In the genomic region with DNA sequence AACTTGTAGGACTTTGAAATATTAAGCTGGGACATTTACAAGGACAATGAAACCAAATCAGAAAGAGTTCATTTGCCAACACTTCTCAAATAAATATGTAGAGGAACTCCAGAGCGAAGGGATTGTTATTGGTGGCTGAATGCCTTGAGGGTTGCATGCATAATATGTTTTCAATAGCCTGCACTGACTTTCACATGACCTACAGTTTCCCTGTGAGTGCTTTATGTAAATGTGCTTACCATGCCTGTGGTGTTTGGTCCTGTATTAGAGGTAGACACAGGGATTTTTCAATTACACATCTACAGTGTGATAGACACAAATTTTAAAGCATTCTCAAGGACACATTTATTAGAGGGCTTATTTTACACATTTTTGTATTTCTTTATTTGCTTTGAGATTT, we compare ENCODE assay signal across 17 mouse cellular contexts.
DNase-seq lines count a peak whose midpoint lies in the region; ATAC-seq and TF ChIP-seq lines count a peak whose summit lies in the region.
"Had no signal": no experiment of that assay in that cellular context is flagged by ENCODE, and none has a peak within 500 bp of the region (broad histone marks: within the 10 kb centered on the region; RNA-seq: fewer than 3 reads in every experiment).

No protein-coding gene starts in this region.

- H3K27me3 ChIP-seq in hindbrain, embryonic 12.5 days = no peaks in the 10 kb centered on the region
- H3K27me3 ChIP-seq in hindbrain, embryonic 16.5 days (replicated peaks; ENCODE audit: control insufficient read depth, insufficient read depth, low read length) = no peaks in the 10 kb centered on the region
- H3K27me3 ChIP-seq in midbrain, embryonic 11.5 days (ENCODE audit: control insufficient read depth, insufficient read depth, low read length) = no peaks in the 10 kb centered on the region
- H3K27me3 ChIP-seq in midbrain, embryonic 10.5 days (ENCODE audit: low read depth, poor library complexity, severe bottlenecking) = no peaks in the 10 kb centered on the region
- no peaks in the 10 kb centered on the region for H3K27me3 ChIP-seq in hindbrain, embryonic 14.5 days (ENCODE audit: control insufficient read depth, insufficient read depth, low read length)
- H3K27me3 ChIP-seq in midbrain, postnatal 0 days (ENCODE audit: insufficient read depth, low read length) = no peaks in the 10 kb centered on the region
- H3K27me3 ChIP-seq: forebrain, embryonic 12.5 days; hindbrain, embryonic 15.5 days had no signal

- TF ChIP-seq CTCF in midbrain, postnatal 0 days (IDR thresholded peaks at IDR 0.05) = no peak

- H3K9ac ChIP-seq in hindbrain, embryonic 12.5 days = no peak overlapping the region
- no peak overlapping the region for H3K9ac ChIP-seq in hindbrain, embryonic 16.5 days (ENCODE audit: low read depth, low read length)
- no peak overlapping the region for H3K9ac ChIP-seq in midbrain, embryonic 11.5 days (ENCODE audit: low read length)
- no peak overlapping the region for H3K9ac ChIP-seq in hindbrain, embryonic 14.5 days
- no peak overlapping the region for H3K9ac ChIP-seq in midbrain, postnatal 0 days (replicated peaks; ENCODE audit: low read length, poor library complexity, severe bottlenecking)
- H3K9ac ChIP-seq: forebrain, embryonic 12.5 days; hindbrain, embryonic 15.5 days had no signal

- no peaks in the 10 kb centered on the region for H3K9me3 ChIP-seq in hindbrain, embryonic 12.5 days (replicated peaks)
- no peaks in the 10 kb centered on the region for H3K9me3 ChIP-seq in hindbrain, embryonic 16.5 days (ENCODE audit: control insufficient read depth, low read length)
- H3K9me3 ChIP-seq in midbrain, embryonic 11.5 days (ENCODE audit: control insufficient read depth, low read length) = no peaks in the 10 kb centered on the region
- peaks cover 7% of the 10 kb centered on the region; the same call in 1 of the 2 replicates for H3K9me3 ChIP-seq in midbrain, embryonic 10.5 days (replicated peaks)
- H3K9me3 ChIP-seq in hindbrain, embryonic 14.5 days (ENCODE audit: control insufficient read depth, low read length) = no peaks in the 10 kb centered on the region
- H3K9me3 ChIP-seq in midbrain, postnatal 0 days (ENCODE audit: low read length) = no peaks in the 10 kb centered on the region
- H3K9me3 ChIP-seq: forebrain, embryonic 12.5 days; hindbrain, embryonic 15.5 days had no signal

- 38% methylated on average over 1 of the region's 1 CpGs for WGBS in hindbrain, embryonic 12.5 days
- WGBS in hindbrain, embryonic 16.5 days = 16% methylated on average over 1 of the region's 1 CpGs
- 83% methylated on average over 1 of the region's 1 CpGs for WGBS in midbrain, embryonic 11.5 days
- WGBS in midbrain, embryonic 10.5 days = 90% methylated on average over 1 of the region's 1 CpGs
- 35% methylated on average over 1 of the region's 1 CpGs for WGBS in hindbrain, embryonic 14.5 days
- 30% methylated on average over 1 of the region's 1 CpGs for WGBS in midbrain, postnatal 0 days

- H3K36me3 ChIP-seq in hindbrain, embryonic 12.5 days = no peaks in the 10 kb centered on the region
- no peaks in the 10 kb centered on the region for H3K36me3 ChIP-seq in hindbrain, embryonic 16.5 days (ENCODE audit: control insufficient read depth, insufficient read depth, low read length)
- H3K36me3 ChIP-seq in midbrain, embryonic 11.5 days (ENCODE audit: control insufficient read depth, insufficient read depth, low read length) = no peaks in the 10 kb centered on the region
- H3K36me3 ChIP-seq in midbrain, embryonic 10.5 days = no peaks in the 10 kb centered on the region
- no peaks in the 10 kb centered on the region for H3K36me3 ChIP-seq in hindbrain, embryonic 14.5 days (replicated peaks; ENCODE audit: control insufficient read depth, insufficient read depth)
- H3K36me3 ChIP-seq in midbrain, postnatal 0 days (ENCODE audit: insufficient read depth, low read length) = no peaks in the 10 kb centered on the region
- H3K36me3 ChIP-seq: forebrain, embryonic 12.5 days; hindbrain, embryonic 15.5 days had no signal

- no peaks in the 10 kb centered on the region for H3K4me1 ChIP-seq in hindbrain, embryonic 12.5 days
- H3K4me1 ChIP-seq in hindbrain, embryonic 16.5 days (ENCODE audit: control insufficient read depth, insufficient read depth, low read depth, low read length) = no peaks in the 10 kb centered on the region
- no peaks in the 10 kb centered on the region for H3K4me1 ChIP-seq in midbrain, embryonic 11.5 days (ENCODE audit: control insufficient read depth, insufficient read depth, low read length)
- H3K4me1 ChIP-seq in midbrain, embryonic 10.5 days = no peaks in the 10 kb centered on the region
- H3K4me1 ChIP-seq in hindbrain, embryonic 14.5 days (replicated peaks; ENCODE audit: control insufficient read depth, insufficient read depth, low read length) = no peaks in the 10 kb centered on the region
- no peaks in the 10 kb centered on the region for H3K4me1 ChIP-seq in midbrain, postnatal 0 days (ENCODE audit: insufficient read depth, low read length)
- H3K4me1 ChIP-seq: forebrain, embryonic 12.5 days; hindbrain, embryonic 15.5 days had no signal

- H3K4me3 ChIP-seq in hindbrain, embryonic 12.5 days = no peak overlapping the region
- no peak overlapping the region for H3K4me3 ChIP-seq in hindbrain, embryonic 16.5 days (ENCODE audit: low read length)
- no peak overlapping the region for H3K4me3 ChIP-seq in midbrain, embryonic 11.5 days (ENCODE audit: low read depth, low read length)
- no peak overlapping the region for H3K4me3 ChIP-seq in midbrain, embryonic 10.5 days
- no peak overlapping the region for H3K4me3 ChIP-seq in hindbrain, embryonic 14.5 days (replicated peaks; ENCODE audit: low read length)
- no peak overlapping the region for H3K4me3 ChIP-seq in midbrain, postnatal 0 days (ENCODE audit: low read depth, low read length)
- H3K4me3 ChIP-seq: forebrain, embryonic 12.5 days; hindbrain, embryonic 15.5 days had no signal

- ATAC-seq in hindbrain, embryonic 12.5 days (ENCODE audit: low FRiP score) = peak; percentile 78
- ATAC-seq in hindbrain, embryonic 16.5 days = no peak
- ATAC-seq in midbrain, embryonic 11.5 days (ENCODE audit: low FRiP score) = 0 out of 2 replicates have a peak, but pooled peaks have one; percentile 33
- ATAC-seq in hindbrain, embryonic 14.5 days (ENCODE audit: low FRiP score) = peak; percentile 70; the same call in 1 of the 2 replicates
- ATAC-seq in midbrain, postnatal 0 days (ENCODE audit: low FRiP score) = no peak
- ATAC-seq in erythroid progenitor cell, adult 5-6 weeks (replicated peaks; ENCODE audit: low FRiP score, poor library complexity, severe bottlenecking) = no peak

- H3K4me2 ChIP-seq in hindbrain, embryonic 12.5 days (replicated peaks) = no peak overlapping the region
- H3K4me2 ChIP-seq in hindbrain, embryonic 16.5 days (ENCODE audit: low read length) = no peak overlapping the region
- no peak overlapping the region for H3K4me2 ChIP-seq in midbrain, embryonic 11.5 days
- H3K4me2 ChIP-seq in hindbrain, embryonic 14.5 days (replicated peaks) = no peak overlapping the region
- no peak overlapping the region for H3K4me2 ChIP-seq in midbrain, postnatal 0 days (ENCODE audit: low read depth, low read length, poor library complexity, severe bottlenecking)
- H3K4me2 ChIP-seq: forebrain, embryonic 12.5 days; hindbrain, embryonic 15.5 days; liver, embryonic 11.5 days had no signal

- H3K27ac ChIP-seq in hindbrain, embryonic 12.5 days = no peak overlapping the region
- H3K27ac ChIP-seq in hindbrain, embryonic 16.5 days (ENCODE audit: low read depth, low read length) = no peak overlapping the region
- H3K27ac ChIP-seq in midbrain, embryonic 11.5 days (ENCODE audit: low read depth, low read length) = no peak overlapping the region
- no peak overlapping the region for H3K27ac ChIP-seq in midbrain, embryonic 10.5 days (replicated peaks)
- no peak overlapping the region for H3K27ac ChIP-seq in hindbrain, embryonic 14.5 days
- H3K27ac ChIP-seq in midbrain, postnatal 0 days (ENCODE audit: low read depth, low read length) = no peak overlapping the region
- H3K27ac ChIP-seq: forebrain, embryonic 12.5 days; hindbrain, embryonic 15.5 days had no signal

- DNase-seq in midbrain, embryonic 11.5 days (ENCODE audit: low spot score, missing footprints) = no peak
- DNase-seq in midbrain, embryonic 10.5 days (ENCODE audit: low spot score) = no peak
- DNase-seq in hindbrain, embryonic 14.5 days (ENCODE audit: low spot score) = peak; percentile 31
- DNase-seq in midbrain, postnatal 0 days (ENCODE audit: low spot score) = peak; percentile 29
- DNase-seq: adrenal gland, postnatal 10 days; B cell, adult 2 months; cerebellum, adult 18-20 months; gastrocnemius, postnatal 25 days; lung, adult 2 months; lung, postnatal 36 days; thymus, postnatal 36 days had no signal

Comparison
In these comparisons a context has a peak if more than half of its experiments do, and no peak if none do; other contexts are left out.
1. ATAC-seq: peak in hindbrain, embryonic 12.5 days (single experiment), midbrain, embryonic 11.5 days (single experiment) and hindbrain, embryonic 14.5 days (single experiment); none in hindbrain, embryonic 16.5 days (single experiment), midbrain, postnatal 0 days (single experiment) and erythroid progenitor cell, adult 5-6 weeks (single experiment).
2. DNase-seq: peak in hindbrain, embryonic 14.5 days (single experiment) and midbrain, postnatal 0 days (single experiment); none in midbrain, embryonic 11.5 days (single experiment) and midbrain, embryonic 10.5 days (single experiment).